Mouse (Mus musculus) right cerebral cortex, postnatal 10 days (tissue): ENCODE data around the gene Acvr1b.

Experiments used
- DNase-seq, 2 experiments: peaks; one replicate each; pipeline ENCODE4 v3.0.0; 2021; ENCODE audit warnings: low spot score in 2 of 2

The Acvr1b gene

GRCm38 (mm10) chr15:101173421-101174211, at the start of gene Acvr1b:
TSS of gene Acvr1b (plus strand) at chr15:101174067.
- peak; percentile 92 for DNase-seq

- no peak for DNase-seq
These were observed 48.3 kb upstream of the Acvr1b start for GRCm38 (mm10) chr15:101125561-101125960.

GRCm38 (mm10) chr15:101126876-101127544, 46.9 kb upstream of the Acvr1b start:
- peak in 1 of 2 experiments; percentile 17 for DNase-seq

- DNase-seq: no peak
These were observed 45.4 kb upstream of the Acvr1b start, which contains the start of gene Acvrl1 for GRCm38 (mm10) chr15:101128181-101129089. TSS of gene Acvrl1 (plus strand) at chr15:101128522.

GRCm38 (mm10) chr15:101129412-101129811, 44.5 kb upstream of the Acvr1b start:
- no peak for DNase-seq

GRCm38 (mm10) chr15:101131498-101131897, 42.4 kb upstream of the Acvr1b start:
- DNase-seq: no peak

GRCm38 (mm10) chr15:101132041-101132440, 41.8 kb upstream of the Acvr1b start:
- no peak for DNase-seq

- no peak for DNase-seq
These were observed 41.1 kb upstream of the Acvr1b start for GRCm38 (mm10) chr15:101132761-101133160.

- no peak for DNase-seq
These were observed 39.7 kb upstream of the Acvr1b start for GRCm38 (mm10) chr15:101133993-101134704.

GRCm38 (mm10) chr15:101135405-101135804, 38.5 kb upstream of the Acvr1b start:
- no peak for DNase-seq

GRCm38 (mm10) chr15:101137455-101137854, 36.4 kb upstream of the Acvr1b start:
- no peak for DNase-seq

GRCm38 (mm10) chr15:101138675-101139074, 35.2 kb upstream of the Acvr1b start:
- DNase-seq: no peak

GRCm38 (mm10) chr15:101139885-101140284, 34.0 kb upstream of the Acvr1b start:
- no peak for DNase-seq

GRCm38 (mm10) chr15:101140587-101140986, 33.3 kb upstream of the Acvr1b start:
- DNase-seq: no peak

- no peak for DNase-seq
These were observed 32.8 kb upstream of the Acvr1b start for GRCm38 (mm10) chr15:101141061-101141541.

GRCm38 (mm10) chr15:101142672-101143071, 31.2 kb upstream of the Acvr1b start:
- DNase-seq: no peak

GRCm38 (mm10) chr15:101143494-101143893, 30.4 kb upstream of the Acvr1b start:
- DNase-seq: peak; percentile 72 to 75

- DNase-seq: no peak
These were observed 29.7 kb upstream of the Acvr1b start for GRCm38 (mm10) chr15:101144176-101144575.

- no peak for DNase-seq
These were observed 29.1 kb upstream of the Acvr1b start for GRCm38 (mm10) chr15:101144779-101145178.

GRCm38 (mm10) chr15:101145424-101146099, 28.3 kb upstream of the Acvr1b start:
- peak; percentile 95 for DNase-seq
